Comparison of ENCODE assay signal across 8 mouse cellular contexts in the genomic region with DNA sequence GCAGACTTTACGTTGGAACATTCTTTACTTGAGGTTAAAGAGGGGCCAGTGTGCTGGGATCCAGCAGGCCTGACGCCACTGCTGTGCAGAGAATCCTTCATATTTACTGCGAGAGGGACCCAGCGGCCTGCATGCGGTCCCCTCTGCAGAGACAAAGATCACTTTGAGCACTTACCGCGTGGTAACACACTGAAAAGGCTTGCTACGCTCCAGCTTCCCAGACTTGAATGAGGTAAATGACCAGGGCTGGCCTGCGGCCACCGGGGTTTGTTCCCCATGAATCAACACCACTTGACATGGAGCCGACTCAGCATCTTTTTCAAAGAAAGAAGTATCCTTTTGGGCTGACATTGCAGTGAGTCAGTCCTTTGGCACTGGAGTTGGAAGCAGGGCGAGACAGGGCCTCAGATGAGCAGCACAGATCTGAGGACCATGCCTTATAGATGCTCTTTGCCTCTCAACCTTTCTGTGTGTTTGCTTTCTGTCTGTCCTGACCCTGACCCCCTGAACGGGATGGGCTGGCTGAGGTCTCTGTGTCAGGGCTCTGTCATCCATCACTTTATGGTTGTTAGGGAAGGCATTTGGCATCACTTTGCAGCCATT.
A peak's percentile ranks its signal among the peaks of the same experiment; 100 is the strongest.
DNase-seq lines count a peak whose midpoint lies in the region; ATAC-seq lines count a peak whose summit lies in the region.
"Had no signal": no experiment of that assay in that cellular context is flagged by ENCODE, and none has a peak within 500 bp of the region (broad histone marks: within the 10 kb centered on the region; RNA-seq: fewer than 3 reads in every experiment).

No protein-coding gene starts in this region.

- no peak overlapping the region for H3K9ac ChIP-seq in forebrain, embryonic 13.5 days
- H3K9ac ChIP-seq in hindbrain, embryonic 16.5 days (ENCODE audit: low read depth, low read length): no peak overlapping the region; the same call in 1 of the 2 replicates
- H3K9ac ChIP-seq: liver, embryonic 15.5 days had no signal

- peak; percentile 99 for DNase-seq in Muller cell, postnatal 12 days (ENCODE audit: inconsistent ontology term)
- peak; percentile 56 for DNase-seq in adrenal gland, adult 8-10 months
- peak; percentile 44 to 56 for DNase-seq in left cerebral cortex, postnatal 36 days (ENCODE audit: low spot score in 2 of 2)
- DNase-seq in neural tube, embryonic 10.5 days (ENCODE audit: extremely low spot score, low spot score): peak; percentile 77

- H3K4me2 ChIP-seq in forebrain, embryonic 13.5 days: 0 out of 2 replicates have a peak overlapping the region, but pooled peaks have one; percentile 8
- H3K4me2 ChIP-seq in hindbrain, embryonic 16.5 days (ENCODE audit: low read length): no peak overlapping the region
- H3K4me2 ChIP-seq: liver, embryonic 15.5 days had no signal

- H3K36me3 ChIP-seq in forebrain, embryonic 13.5 days (ENCODE audit: poor library complexity, severe bottlenecking): no peaks in the 10 kb centered on the region
- no peaks in the 10 kb centered on the region for H3K36me3 ChIP-seq in hindbrain, embryonic 16.5 days (ENCODE audit: control insufficient read depth, insufficient read depth, low read length)
- H3K36me3 ChIP-seq: liver, embryonic 15.5 days had no signal

- H3K9me3 ChIP-seq in forebrain, embryonic 13.5 days (replicated peaks): no peaks in the 10 kb centered on the region
- H3K9me3 ChIP-seq in hindbrain, embryonic 16.5 days (ENCODE audit: control insufficient read depth, low read length): no peaks in the 10 kb centered on the region
- H3K9me3 ChIP-seq: liver, embryonic 15.5 days had no signal

- 0 out of 2 replicates have a peak, but pooled peaks have one; percentile 8 for ATAC-seq in forebrain, embryonic 13.5 days
- ATAC-seq in hindbrain, embryonic 16.5 days: peak; percentile 64
- no peak for ATAC-seq in CD4-positive, CD25-positive, alpha-beta regulatory T cell, adult 4 months

- WGBS in forebrain, embryonic 13.5 days: 32% methylated on average over 13 of the region's 13 CpGs
- WGBS in hindbrain, embryonic 16.5 days: 14% methylated on average over 13 of the region's 13 CpGs

- H3K4me1 ChIP-seq in forebrain, embryonic 13.5 days: peaks cover 55% of the 10 kb centered on the region
- peaks cover 41% of the 10 kb centered on the region for H3K4me1 ChIP-seq in hindbrain, embryonic 16.5 days (ENCODE audit: control insufficient read depth, insufficient read depth, low read depth, low read length)
- H3K4me1 ChIP-seq: liver, embryonic 15.5 days had no signal

- intact Hi-C loops in left cerebral cortex, postnatal 36 days (cut with DNase I): loop anchor here (2.0 to 10.0 kb wide), 5 partner anchors 37 to 547 kb away; a partner anchor contains a TSS

- peak overlapping the region; percentile 21 for H3K27ac ChIP-seq in forebrain, embryonic 13.5 days
- H3K27ac ChIP-seq in hindbrain, embryonic 16.5 days (ENCODE audit: low read depth, low read length): 0 out of 2 replicates have a peak overlapping the region, but pooled peaks have one; percentile 3
- H3K27ac ChIP-seq: liver, embryonic 15.5 days had no signal

- H3K27me3 ChIP-seq in forebrain, embryonic 13.5 days: no peaks in the 10 kb centered on the region
- H3K27me3 ChIP-seq in hindbrain, embryonic 16.5 days (replicated peaks; ENCODE audit: control insufficient read depth, insufficient read depth, low read length): no peaks in the 10 kb centered on the region
- H3K27me3 ChIP-seq: liver, embryonic 15.5 days had no signal

- no peak overlapping the region for H3K4me3 ChIP-seq in forebrain, embryonic 13.5 days
- H3K4me3 ChIP-seq in hindbrain, embryonic 16.5 days (ENCODE audit: low read length): no peak overlapping the region
- H3K4me3 ChIP-seq: liver, embryonic 15.5 days had no signal
